ENCODE assay signal across 8 mouse cellular contexts in the genomic region with DNA sequence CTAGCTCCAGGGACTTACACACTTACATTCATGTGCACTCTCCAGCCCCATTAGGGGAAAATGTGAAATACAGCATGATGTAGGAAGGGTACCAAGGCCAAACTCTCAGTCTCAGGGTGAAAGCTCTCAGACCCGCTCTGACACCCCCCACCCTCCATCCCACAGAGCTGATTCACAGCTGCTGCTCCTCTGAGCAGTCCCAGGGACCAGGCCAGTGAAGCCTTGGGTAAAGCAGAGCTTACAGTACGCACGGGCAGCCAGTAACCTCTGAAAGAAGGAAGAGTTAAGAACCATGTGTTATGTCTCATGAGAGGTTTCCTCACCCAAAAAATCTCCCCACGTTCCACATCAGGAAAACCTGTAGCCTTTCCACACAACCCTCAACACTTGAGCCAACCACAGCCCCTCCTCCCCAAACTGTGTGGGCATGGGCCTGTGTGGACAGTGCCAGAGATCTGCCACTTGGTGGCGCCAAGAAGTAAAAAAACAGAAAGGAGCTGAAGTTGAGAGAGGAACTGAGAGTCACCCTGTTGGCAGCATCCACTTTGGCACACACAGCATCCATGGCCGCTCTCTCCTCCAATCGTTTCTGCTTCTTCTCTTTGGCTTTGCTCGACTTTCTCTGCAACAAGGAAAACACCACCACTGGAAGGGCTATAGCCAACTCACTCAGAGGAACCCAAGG. TPM values are rescaled to one million over a fixed set of nuclear protein-coding genes. Genes with fewer than 3 reads are reported as not detected.
DNase-seq lines count a peak whose midpoint lies in the region; ATAC-seq and TF ChIP-seq lines count a peak whose summit lies in the region.

No protein-coding gene starts in this region.

- WGBS in heart, embryonic 12.5 days: 64% methylated on average over 8 of the region's 8 CpGs
- 58% methylated on average over 8 of the region's 8 CpGs for WGBS in liver, embryonic 12.5 days (ENCODE audit: insufficient replicate concordance)
- 63% methylated on average over 8 of the region's 8 CpGs for WGBS in neural tube, embryonic 11.5 days
- 55% methylated on average over 8 of the region's 8 CpGs for WGBS in stomach, embryonic 15.5 days

- TF ChIP-seq POLR2A in bone marrow macrophage, adult 2 months (IDR thresholded peaks at IDR 0.05; ENCODE audit: borderline replicate concordance, low read depth, low read length): no peak
- no peak for TF ChIP-seq POLR2A in embryonic fibroblast, embryonic 13.5 days (IDR thresholded peaks at IDR 0.05; ENCODE audit: low read depth, low read length)

- no peak overlapping the region for H3ac ChIP-seq in C2C12 (ENCODE audit: control insufficient read depth, insufficient read length, low read depth)

- peaks cover 29% of the 10 kb centered on the region for H3K79me3 ChIP-seq in C2C12 (ENCODE audit: low read depth)

- no peaks in the 10 kb centered on the region for H3K27me3 ChIP-seq in C2C12 (ENCODE audit: control insufficient read depth, insufficient read depth, insufficient read length)
- no peaks in the 10 kb centered on the region for H3K27me3 ChIP-seq in heart, embryonic 12.5 days (replicated peaks)
- no peaks in the 10 kb centered on the region for H3K27me3 ChIP-seq in liver, embryonic 12.5 days (replicated peaks)
- H3K27me3 ChIP-seq in neural tube, embryonic 11.5 days (ENCODE audit: control insufficient read depth, insufficient read depth, low read length): no peaks in the 10 kb centered on the region
- no peaks in the 10 kb centered on the region for H3K27me3 ChIP-seq in stomach, embryonic 15.5 days (replicated peaks)

- H3K79me2 ChIP-seq in C2C12 (ENCODE audit: control insufficient read depth, insufficient read depth): peaks cover 60% of the 10 kb centered on the region

- no peak overlapping the region for H3K27ac ChIP-seq in bone marrow macrophage, adult 2 months (ENCODE audit: insufficient read depth, low read depth, low read length)
- no peak overlapping the region for H3K27ac ChIP-seq in embryonic fibroblast, embryonic 13.5 days (ENCODE audit: insufficient read depth, low read length)
- H3K27ac ChIP-seq in heart, embryonic 12.5 days (ENCODE audit: poor library complexity, severe bottlenecking): no peak overlapping the region
- no peak overlapping the region for H3K27ac ChIP-seq in liver, embryonic 12.5 days
- H3K27ac ChIP-seq in neural tube, embryonic 11.5 days (ENCODE audit: low read depth, low read length): no peak overlapping the region
- H3K27ac ChIP-seq in stomach, embryonic 15.5 days: no peak overlapping the region

- H3K4me2 ChIP-seq in heart, embryonic 12.5 days: no peak overlapping the region
- no peak overlapping the region for H3K4me2 ChIP-seq in liver, embryonic 12.5 days
- no peak overlapping the region for H3K4me2 ChIP-seq in neural tube, embryonic 11.5 days (ENCODE audit: low read depth)
- no peak overlapping the region for H3K4me2 ChIP-seq in stomach, embryonic 15.5 days

- H3K36me3 ChIP-seq in C2C12 (ENCODE audit: control insufficient read depth, insufficient read depth): peaks cover 70% of the 10 kb centered on the region
- H3K36me3 ChIP-seq in heart, embryonic 12.5 days: peaks cover 85% of the 10 kb centered on the region
- H3K36me3 ChIP-seq in liver, embryonic 12.5 days: peaks cover 89% of the 10 kb centered on the region
- peaks cover 10% of the 10 kb centered on the region; the same call in 1 of the 2 replicates for H3K36me3 ChIP-seq in neural tube, embryonic 11.5 days (ENCODE audit: control insufficient read depth, insufficient read depth, low read length)
- H3K36me3 ChIP-seq in stomach, embryonic 15.5 days: peaks cover 25% of the 10 kb centered on the region

- H3K9me3 ChIP-seq in heart, embryonic 12.5 days (replicated peaks): 0 out of 2 replicates have a peak, but pooled peaks cover 7% of the 10 kb centered on the region
- H3K9me3 ChIP-seq in liver, embryonic 12.5 days (replicated peaks): no peaks in the 10 kb centered on the region
- no peaks in the 10 kb centered on the region for H3K9me3 ChIP-seq in neural tube, embryonic 11.5 days (ENCODE audit: control insufficient read depth, low read length)
- H3K9me3 ChIP-seq in stomach, embryonic 15.5 days: no peaks in the 10 kb centered on the region

- ATAC-seq in heart, embryonic 12.5 days (ENCODE audit: insufficient number of reproducible peaks, low FRiP score): 0 out of 2 replicates have a peak, but pooled peaks have one; percentile 46
- ATAC-seq in liver, embryonic 12.5 days: peak; percentile 60
- peak; percentile 76; the same call in 1 of the 2 replicates for ATAC-seq in neural tube, embryonic 11.5 days (ENCODE audit: insufficient read depth, low FRiP score, low TSS enrichment)
- ATAC-seq in stomach, embryonic 15.5 days (ENCODE audit: insufficient read depth, low FRiP score, low read depth): peak; percentile 72; the same call in 1 of the 2 replicates

- H3K4me3 ChIP-seq in C2C12 (ENCODE audit: insufficient read depth, poor library complexity, severe bottlenecking): no peak overlapping the region
- H3K4me3 ChIP-seq in bone marrow macrophage, adult 2 months (ENCODE audit: insufficient read depth, low read length): no peak overlapping the region
- H3K4me3 ChIP-seq in embryonic fibroblast, embryonic 13.5 days (ENCODE audit: insufficient read depth, low read length): no peak overlapping the region
- no peak overlapping the region for H3K4me3 ChIP-seq in heart, embryonic 12.5 days
- no peak overlapping the region for H3K4me3 ChIP-seq in liver, embryonic 12.5 days
- H3K4me3 ChIP-seq in neural tube, embryonic 11.5 days (ENCODE audit: low read depth, low read length): no peak overlapping the region
- H3K4me3 ChIP-seq in stomach, embryonic 15.5 days (replicated peaks): no peak overlapping the region

- peaks cover 4% of the 10 kb centered on the region; the same call in 1 of the 2 replicates for H3K4me1 ChIP-seq in bone marrow macrophage, adult 2 months (ENCODE audit: control insufficient read depth, insufficient read depth, low read length)
- no peaks in the 10 kb centered on the region for H3K4me1 ChIP-seq in embryonic fibroblast, embryonic 13.5 days (ENCODE audit: control insufficient read depth, insufficient read depth, low read length)
- H3K4me1 ChIP-seq in heart, embryonic 12.5 days (replicated peaks): peaks cover 3% of the 10 kb centered on the region
- peaks cover 30% of the 10 kb centered on the region for H3K4me1 ChIP-seq in liver, embryonic 12.5 days
- peaks cover 1% of the 10 kb centered on the region for H3K4me1 ChIP-seq in neural tube, embryonic 11.5 days (ENCODE audit: control insufficient read depth, insufficient read depth, low read length)
- peaks cover under 1% of the 10 kb centered on the region for H3K4me1 ChIP-seq in stomach, embryonic 15.5 days

- peak; percentile 48 for TF ChIP-seq CTCF in C2C12 (IDR thresholded peaks at IDR 0.05; ENCODE audit: control insufficient read depth, insufficient read depth, insufficient read length)
- peak; percentile 65 for TF ChIP-seq CTCF in bone marrow macrophage, adult 2 months (IDR thresholded peaks at IDR 0.05; ENCODE audit: low read depth, low read length)
- peak; percentile 64; the same call in 1 of the 2 replicates for TF ChIP-seq CTCF in embryonic fibroblast, embryonic 13.5 days (IDR thresholded peaks at IDR 0.05; ENCODE audit: borderline replicate concordance, insufficient read depth, low read length)

- no peak overlapping the region for H3K9ac ChIP-seq in heart, embryonic 12.5 days
- no peak overlapping the region for H3K9ac ChIP-seq in liver, embryonic 12.5 days
- H3K9ac ChIP-seq in neural tube, embryonic 11.5 days (ENCODE audit: low read length): no peak overlapping the region
- no peak overlapping the region for H3K9ac ChIP-seq in stomach, embryonic 15.5 days

- DNase-seq in kidney, postnatal 10 days: peak; percentile 83
- DNase-seq in neural tube, embryonic 11.5 days (ENCODE audit: low spot score): peak; percentile 77

RNA-seq across cellular contexts. Expression of gene Naa40, which starts 6.3 kb away (rescaled TPM):
- 16.8 TPM for polyA plus RNA-seq in C2C12 (2012; fragmentation: generic; extraction: Trizol)
- 26.0 and 27.4 TPM in 2 replicates for polyA plus RNA-seq in bone marrow macrophage, adult 2 months (2012; ENCODE audit: insufficient read depth, insufficient read length, missing spikeins)
- 23.4 and 24.8 TPM in 2 replicates for polyA plus RNA-seq in embryonic fibroblast, embryonic 13.5 days (2011; ENCODE audit: insufficient read length, low read depth, missing spikeins)
- 64.1 and 66.3 TPM in 2 replicates for polyA plus RNA-seq in heart, embryonic 12.5 days (2016; fragmentation: Nextera tagmentation; extraction: Ambion mirVana)
- polyA plus RNA-seq in liver, embryonic 12.5 days (2016; fragmentation: Nextera tagmentation; extraction: Ambion mirVana): 42.0 and 44.8 TPM in 2 replicates
- 83.5 and 90.4 TPM in 2 replicates for polyA plus RNA-seq in neural tube, embryonic 11.5 days (2014; fragmentation: Nextera tagmentation; extraction: Ambion mirVana)
- polyA plus RNA-seq in stomach, embryonic 15.5 days (2015; fragmentation: Nextera tagmentation; extraction: Ambion mirVana): 47.0 and 51.6 TPM in 2 replicates

RNA-seq across cellular contexts. Expression of gene Cox8a, which starts 17.3 kb away (rescaled TPM):
- 960 TPM for polyA plus RNA-seq in C2C12 (2012; fragmentation: generic; extraction: Trizol)
- 562 and 638 TPM in 2 replicates for polyA plus RNA-seq in bone marrow macrophage, adult 2 months (2012; ENCODE audit: insufficient read depth, insufficient read length, missing spikeins)
- polyA plus RNA-seq in embryonic fibroblast, embryonic 13.5 days (2011; ENCODE audit: insufficient read length, low read depth, missing spikeins): 456 and 560 TPM in 2 replicates
- 2,134 and 2,138 TPM in 2 replicates for polyA plus RNA-seq in heart, embryonic 12.5 days (2016; fragmentation: Nextera tagmentation; extraction: Ambion mirVana)
- 915 and 936 TPM in 2 replicates for polyA plus RNA-seq in liver, embryonic 12.5 days (2016; fragmentation: Nextera tagmentation; extraction: Ambion mirVana)
- 706 and 761 TPM in 2 replicates for polyA plus RNA-seq in neural tube, embryonic 11.5 days (2014; fragmentation: Nextera tagmentation; extraction: Ambion mirVana)
- polyA plus RNA-seq in stomach, embryonic 15.5 days (2015; fragmentation: Nextera tagmentation; extraction: Ambion mirVana): 988 and 1,377 TPM in 2 replicates

RNA-seq across cellular contexts. Expression of gene Otub1, which starts 28.6 kb away (rescaled TPM):
- 121 TPM for polyA plus RNA-seq in C2C12 (2012; fragmentation: generic; extraction: Trizol)
- 88.1 and 91.4 TPM in 2 replicates for polyA plus RNA-seq in bone marrow macrophage, adult 2 months (2012; ENCODE audit: insufficient read depth, insufficient read length, missing spikeins)
- 116 and 134 TPM in 2 replicates for polyA plus RNA-seq in embryonic fibroblast, embryonic 13.5 days (2011; ENCODE audit: insufficient read length, low read depth, missing spikeins)
- polyA plus RNA-seq in heart, embryonic 12.5 days (2016; fragmentation: Nextera tagmentation; extraction: Ambion mirVana): 151 and 154 TPM in 2 replicates
- 85.0 and 85.2 TPM in 2 replicates for polyA plus RNA-seq in liver, embryonic 12.5 days (2016; fragmentation: Nextera tagmentation; extraction: Ambion mirVana)
- 248 and 255 TPM in 2 replicates for polyA plus RNA-seq in neural tube, embryonic 11.5 days (2014; fragmentation: Nextera tagmentation; extraction: Ambion mirVana)
- polyA plus RNA-seq in stomach, embryonic 15.5 days (2015; fragmentation: Nextera tagmentation; extraction: Ambion mirVana): 163 and 169 TPM in 2 replicates

RNA-seq across cellular contexts. Expression of gene Rcor2, which starts 32.4 kb away (rescaled TPM):
- 21.0 TPM for polyA plus RNA-seq in C2C12 (2012; fragmentation: generic; extraction: Trizol)
- 0.53 and 1.5 TPM in 2 replicates for polyA plus RNA-seq in bone marrow macrophage, adult 2 months (2012; ENCODE audit: insufficient read depth, insufficient read length, missing spikeins)
- 10.3 and 11.6 TPM in 2 replicates for polyA plus RNA-seq in embryonic fibroblast, embryonic 13.5 days (2011; ENCODE audit: insufficient read length, low read depth, missing spikeins)
- polyA plus RNA-seq in heart, embryonic 12.5 days (2016; fragmentation: Nextera tagmentation; extraction: Ambion mirVana): 16.3 and 16.5 TPM in 2 replicates
- 4.0 and 5.1 TPM in 2 replicates for polyA plus RNA-seq in liver, embryonic 12.5 days (2016; fragmentation: Nextera tagmentation; extraction: Ambion mirVana)
- 34.9 and 36.8 TPM in 2 replicates for polyA plus RNA-seq in neural tube, embryonic 11.5 days (2014; fragmentation: Nextera tagmentation; extraction: Ambion mirVana)
- 13.4 and 15.0 TPM in 2 replicates for polyA plus RNA-seq in stomach, embryonic 15.5 days (2015; fragmentation: Nextera tagmentation; extraction: Ambion mirVana)
